Mouse (Mus musculus) heart, adult 2 months (tissue): ENCODE results near the gene Olfr1495. TPM values are rescaled to one million over a fixed set of nuclear protein-coding genes. Genes with fewer than 3 reads are reported as not detected.

Experiments
- DNase-seq, 2 experiments: peaks; one replicate each; pipeline ENCODE4 v3.0.0; 2021
- H3K27ac ChIP-seq: fragments of 200-600 bp; 2 replicates; pipeline ENCODE4 v1.8.1; 2022
- H3K27me3 ChIP-seq: fragments of 200-500 bp; 2 replicates; pipeline ENCODE4 v1.6.1; 2012; ENCODE audit warnings: mild to moderate bottlenecking, low read length, inconsistent platforms, mixed read lengths; ENCODE audit not compliant: control insufficient read depth, insufficient read depth
- H3K36me3 ChIP-seq: fragments of 200-500 bp; 2 replicates; pipeline ENCODE4 v1.6.1; 2012; ENCODE audit warnings: low read length, inconsistent platforms; ENCODE audit not compliant: control insufficient read depth, insufficient read depth
- H3K4me1 ChIP-seq: fragments of 200-500 bp; 2 replicates; pipeline ENCODE4 v1.6.1; 2011; ENCODE audit warnings: low read length; ENCODE audit not compliant: control insufficient read depth, insufficient read depth
- H3K4me3 ChIP-seq: fragments of 200-600 bp; 2 replicates; pipeline ENCODE4 v1.8.1; 2022
- H3K79me2 ChIP-seq: fragments of 200-500 bp; replicated peaks from 2 replicates; pipeline ENCODE4 v1.6.1; 2012; ENCODE audit warnings: mild to moderate bottlenecking, inconsistent platforms, low read length, moderate library complexity, mixed read lengths; ENCODE audit not compliant: control insufficient read depth, insufficient read depth
- H3K9ac ChIP-seq: fragments of 200-500 bp; 2 replicates; pipeline ENCODE4 v1.6.1; 2012; ENCODE audit warnings: low read depth, mild to moderate bottlenecking, control low read depth, inconsistent platforms, low read length, mixed read lengths
- CTCF ChIP-seq: fragments of 200-600 bp; IDR thresholded peaks from 2 replicates; pipeline ENCODE4 v1.8.1; 2022; ENCODE audit warnings: antibody characterized with exemption, mild to moderate bottlenecking, moderate library complexity
- EP300 ChIP-seq: fragments of 200-500 bp; IDR thresholded peaks from 2 replicates; pipeline ENCODE4 v1.6.1; 2011; ENCODE audit warnings: low read depth, low read length, control low read depth; ENCODE audit not compliant: insufficient read depth
- POLR2A ChIP-seq: fragments of 200-500 bp; IDR thresholded peaks from 2 replicates; pipeline ENCODE4 v1.6.1; 2011; ENCODE audit warnings: mild to moderate bottlenecking, low read depth, low read length, control low read depth; ENCODE audit not compliant: insufficient read depth
- WGBS: fragments of 180-500 bp; shearing (Covaris S2); methylation state at CpG from one replicate; pipeline ENCODE4 v1.1.7; 2018; 5-methylcytosine and 5-hydroxymethylcytosine counted together
- intact Hi-C: fragments of 180-260 bp; cut with DNase I; formaldehyde crosslinking; loops from one replicate; pipeline ENCODE4 v1.15.1; 2025
- long read RNA-seq: library from polyadenylated mRNA; stranded (forward); transcript quantifications from one replicate; pipeline ENCODE4 v2.0.0, GENCODE M21; 2021
- polyA plus RNA-seq: library from polyadenylated mRNA; depleted of rRNA; stranded (reverse); fragments of >200 nt; gene quantifications from 2 replicates; pipeline ENCODE4 v1.2.3, GENCODE M21; 2012; rRNA removed
- total RNA-seq, 2 experiments: library from RNA; stranded (reverse); gene quantifications; 2 replicates each; pipeline ENCODE4 v1.2.3; 2021

Gene Olfr1495
- total RNA-seq (not detected), polyA plus RNA-seq (not detected in 2 replicates)
- long read RNA-seq: 0 reads

- 62% methylated on average over 3 of the region's 3 CpGs for WGBS
- DNase-seq: no peak
- H3K4me1 ChIP-seq: no peaks in the 10 kb centered on the region
Measured at GRCm38 (mm10) chr19:13764306-13764705, at the start of gene Olfr1495. TSS of gene Olfr1495 (plus strand) at chr19:13764606.

DNA sequence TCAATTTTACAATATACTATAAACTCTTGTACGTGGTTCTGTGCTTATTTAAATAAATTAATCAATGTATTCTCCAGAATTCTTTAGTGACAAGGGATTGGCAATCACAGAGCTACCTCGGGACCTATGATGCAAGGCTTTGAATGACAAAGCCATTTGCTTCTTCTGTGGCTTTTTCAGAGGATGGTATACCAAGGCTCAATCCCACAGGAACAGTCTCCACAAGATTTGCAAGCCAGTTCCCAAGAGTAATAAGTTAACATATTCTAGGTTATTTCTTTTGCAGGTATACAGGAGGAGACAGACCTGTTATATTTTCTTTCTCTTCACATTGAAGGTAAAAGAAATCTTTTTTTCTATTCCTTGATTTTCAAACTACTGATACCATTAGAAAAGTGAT, 41.4 kb upstream of the Olfr1495 start, which contains the start of gene Olfr1493-ps1:
Gene Olfr1493-ps1, plus strand, starts transcription at position 301 of the 400 bp plus-strand sequence.
- Histone ChIP-seq H3K4me3 (no peak within 1 kb of the TSS), H3K9ac (no peak within 1 kb of the TSS), H3K36me3 (no peaks in the 10 kb centered on the region), H3K27me3 (no peaks in the 10 kb centered on the region), H3K4me1 (no peaks in the 10 kb centered on the region), H3K27ac (no peak within 1 kb of the TSS), H3K79me2 (no peaks in the 10 kb centered on the region)
- TF ChIP-seq CTCF (no peak), POLR2A (no peak), EP300 (no peak)
- DNase-seq: no peak
- WGBS: 42% methylated on average over 2 of the region's 2 CpGs
- intact Hi-C loops: no loop called here

More at GRCm38 (mm10) chr19:13764306-13764705, at the start of gene Olfr1495:
- no peak within 1 kb of the TSS for H3K9ac ChIP-seq
- no peak within 1 kb of the TSS for H3K4me3 ChIP-seq
- H3K27ac ChIP-seq: no peak within 1 kb of the TSS
- TF ChIP-seq CTCF (no peak), POLR2A (no peak), EP300 (no peak)
- H3K79me2 ChIP-seq: no peaks in the 10 kb centered on the region
- H3K36me3 ChIP-seq: no peaks in the 10 kb centered on the region
- intact Hi-C loops: no loop called here
- H3K27me3 ChIP-seq: no peaks in the 10 kb centered on the region

GRCm38 (mm10) chr19:13739428-13739827, 25.0 kb upstream of the Olfr1495 start, which contains the start of gene Olfr1494:
TSS of gene Olfr1494 (plus strand) at chr19:13739728.
- 87% methylated on average over 4 of the region's 4 CpGs for WGBS
- no peaks in the 10 kb centered on the region for H3K27me3 ChIP-seq
- no peak for TF ChIP-seq CTCF
- TF ChIP-seq POLR2A: no peak
- TF ChIP-seq EP300: no peak
- intact Hi-C loops: no loop called here
- H3K9ac ChIP-seq: no peak within 1 kb of the TSS
- no peak for DNase-seq
- H3K27ac ChIP-seq: no peak within 1 kb of the TSS
- no peak within 1 kb of the TSS for H3K4me3 ChIP-seq
- H3K4me1 ChIP-seq: no peaks in the 10 kb centered on the region
- no peaks in the 10 kb centered on the region for H3K36me3 ChIP-seq
- no peaks in the 10 kb centered on the region for H3K79me2 ChIP-seq

DNA sequence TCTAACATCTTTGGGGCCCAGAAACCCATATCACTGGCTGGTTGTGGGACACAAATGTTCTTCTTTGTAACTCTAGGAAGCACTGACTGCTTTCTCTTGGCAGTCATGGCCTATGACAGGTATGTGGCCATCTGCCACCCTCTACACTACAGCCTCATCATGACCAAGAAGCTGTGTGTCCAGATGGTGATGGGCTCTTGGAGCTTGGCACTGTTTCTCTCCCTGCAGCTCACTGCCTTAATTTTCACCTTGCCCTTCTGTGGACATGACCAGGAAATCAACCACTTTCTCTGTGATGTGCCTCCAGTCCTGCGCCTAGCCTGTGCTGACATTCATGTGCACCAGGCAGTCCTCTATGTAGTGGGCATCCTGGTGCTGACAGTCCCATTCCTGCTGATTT, 15.0 kb upstream of the Olfr1495 start:
- Histone ChIP-seq H3K9ac (no peak overlapping the region), H3K79me2 (no peaks in the 10 kb centered on the region), H3K36me3 (no peaks in the 10 kb centered on the region), H3K27ac (no peak overlapping the region), H3K27me3 (no peaks in the 10 kb centered on the region), H3K4me1 (no peaks in the 10 kb centered on the region), H3K4me3 (no peak overlapping the region)
- intact Hi-C loops: no loop called here
- no peak for DNase-seq
- 70% methylated on average over 1 of the region's 1 CpGs for WGBS
- TF ChIP-seq POLR2A (no peak), CTCF (no peak), EP300 (no peak)

GRCm38 (mm10) chr19:13768565-13769276, 4.3 kb downstream of the Olfr1495 start:
- H3K27me3 ChIP-seq: no peaks in the 10 kb centered on the region
- H3K79me2 ChIP-seq: no peaks in the 10 kb centered on the region
- H3K9ac ChIP-seq: no peak overlapping the region
- H3K36me3 ChIP-seq: no peaks in the 10 kb centered on the region
- H3K4me3 ChIP-seq: no peak overlapping the region
- H3K4me1 ChIP-seq: no peaks in the 10 kb centered on the region
- no peak for DNase-seq
- intact Hi-C loops: no loop called here
- no peak for TF ChIP-seq EP300
- no peak for TF ChIP-seq CTCF
- no peak for TF ChIP-seq POLR2A
- 85% methylated on average over 9 of the region's 9 CpGs for WGBS
- H3K27ac ChIP-seq: no peak overlapping the region

- H3K79me2 ChIP-seq: no peaks in the 10 kb centered on the region
- H3K27me3 ChIP-seq: no peaks in the 10 kb centered on the region
- no peak within 1 kb of the TSS for H3K9ac ChIP-seq
- WGBS: 69% methylated on average over 1 of the region's 1 CpGs
- TF ChIP-seq CTCF: no peak
- TF ChIP-seq POLR2A: no peak
- no peak for TF ChIP-seq EP300
- no peaks in the 10 kb centered on the region for H3K4me1 ChIP-seq
- H3K4me3 ChIP-seq: no peak within 1 kb of the TSS
- no peak within 1 kb of the TSS for H3K27ac ChIP-seq
- H3K36me3 ChIP-seq: no peaks in the 10 kb centered on the region
- DNase-seq: no peak
- intact Hi-C loops: no loop called here
Measured at GRCm38 (mm10) chr19:13777578-13777977, 13.2 kb downstream of the Olfr1495 start, which contains the start of gene Olfr1496. TSS of gene Olfr1496 (plus strand) at chr19:13777878.
